Mouse (Mus musculus): Measurements from ENCODE around the gene Cadps. TPM values are rescaled to one million over a fixed set of nuclear protein-coding genes. Genes with fewer than 3 reads are reported as not detected.

The Cadps gene
- polyA plus RNA-seq (2015; fragmentation: Nextera tagmentation; extraction: Ambion mirVana), result 0.24 and 0.31 TPM in 2 replicates

- Histone ChIP-seq H3K27ac (no peak within 1 kb of the TSS), H3K9ac (no peak within 1 kb of the TSS), H3K4me2 (peak within 1 kb of the TSS; percentile 86), H3K27me3 (peaks cover 28% of the 10 kb centered on the region), H3K4me3 (peak within 1 kb of the TSS; percentile 39), H3K36me3 (no peaks in the 10 kb centered on the region), H3K9me3 (no peaks in the 10 kb centered on the region), H3K4me1 (peaks cover 11% of the 10 kb centered on the region; the same call in 1 of the 2 replicates)
- under 1% methylated on average over 70 of the region's 71 CpGs for WGBS
- peak; percentile 52 for ATAC-seq (ENCODE audit: borderline replicate concordance, extremely low read depth, low FRiP score, low TSS enrichment)
Measured at GRCm38 (mm10) chr14:12822491-12823219, at the start of gene Cadps. Gene Cadps (minus strand): TSS chr14:12823079.

- Histone ChIP-seq H3K27me3 (no peaks in the 10 kb centered on the region), H3K27ac (no peak overlapping the region), H3K9ac (no peak overlapping the region), H3K9me3 (no peaks in the 10 kb centered on the region), H3K4me2 (no peak overlapping the region), H3K4me3 (no peak overlapping the region), H3K36me3 (no peaks in the 10 kb centered on the region), H3K4me1 (no peaks in the 10 kb centered on the region)
- 73% methylated on average over 1 of the region's 1 CpGs for WGBS
- ATAC-seq (ENCODE audit: borderline replicate concordance, extremely low read depth, low FRiP score, low TSS enrichment), result no peak
Measured at GRCm38 (mm10) chr14:12869605-12870004, 46.7 kb upstream of the Cadps start.

GRCm38 (mm10) chr14:12865258-12865657 is 42.4 kb upstream of the Cadps start:
- no peak for ATAC-seq (ENCODE audit: borderline replicate concordance, extremely low read depth, low FRiP score, low TSS enrichment)
- 60% methylated on average over 2 of the region's 2 CpGs for WGBS
- H3K9me3 ChIP-seq, result no peaks in the 10 kb centered on the region

GRCm38 (mm10) chr14:12843860-12844259 is 21.0 kb upstream of the Cadps start:
- no peaks in the 10 kb centered on the region for H3K4me1 ChIP-seq
- H3K36me3 ChIP-seq, result no peaks in the 10 kb centered on the region
- no peak overlapping the region for H3K9ac ChIP-seq
- H3K27me3 ChIP-seq, result no peaks in the 10 kb centered on the region
- no peaks in the 10 kb centered on the region for H3K9me3 ChIP-seq
- no peak overlapping the region for H3K4me3 ChIP-seq
- H3K4me2 ChIP-seq, result no peak overlapping the region
- no peak overlapping the region for H3K27ac ChIP-seq
- ATAC-seq (ENCODE audit: borderline replicate concordance, extremely low read depth, low FRiP score, low TSS enrichment), result no peak

More at GRCm38 (mm10) chr14:12865258-12865657, 42.4 kb upstream of the Cadps start:
- no peak overlapping the region for H3K9ac ChIP-seq
- no peaks in the 10 kb centered on the region for H3K36me3 ChIP-seq
- H3K27me3 ChIP-seq, result no peaks in the 10 kb centered on the region
- H3K4me3 ChIP-seq, result no peak overlapping the region
- H3K4me1 ChIP-seq, result no peaks in the 10 kb centered on the region
- no peak overlapping the region for H3K27ac ChIP-seq
- no peak overlapping the region for H3K4me2 ChIP-seq

- H3K4me1 ChIP-seq, result no peaks in the 10 kb centered on the region
- ATAC-seq (ENCODE audit: borderline replicate concordance, extremely low read depth, low FRiP score, low TSS enrichment), result no peak
- H3K9ac ChIP-seq, result no peak overlapping the region
- H3K27ac ChIP-seq, result no peak overlapping the region
- no peaks in the 10 kb centered on the region for H3K36me3 ChIP-seq
- no peaks in the 10 kb centered on the region for H3K9me3 ChIP-seq
- 50% methylated on average over 1 of the region's 1 CpGs for WGBS
- H3K4me3 ChIP-seq, result no peak overlapping the region
- H3K27me3 ChIP-seq, result no peaks in the 10 kb centered on the region
- no peak overlapping the region for H3K4me2 ChIP-seq
Measured at GRCm38 (mm10) chr14:12839471-12839870, 16.6 kb upstream of the Cadps start.

GRCm38 (mm10) chr14:12838949-12839348 is 16.1 kb upstream of the Cadps start:
- H3K9ac ChIP-seq, result no peak overlapping the region
- H3K4me2 ChIP-seq, result no peak overlapping the region
- ATAC-seq (ENCODE audit: borderline replicate concordance, extremely low read depth, low FRiP score, low TSS enrichment), result no peak
- H3K36me3 ChIP-seq, result no peaks in the 10 kb centered on the region
- no peak overlapping the region for H3K27ac ChIP-seq
- H3K27me3 ChIP-seq, result no peaks in the 10 kb centered on the region
- no peak overlapping the region for H3K4me3 ChIP-seq
- no peaks in the 10 kb centered on the region for H3K9me3 ChIP-seq
- no peaks in the 10 kb centered on the region for H3K4me1 ChIP-seq

GRCm38 (mm10) chr14:12838323-12838722 is 15.4 kb upstream of the Cadps start:
- no peak for ATAC-seq (ENCODE audit: borderline replicate concordance, extremely low read depth, low FRiP score, low TSS enrichment)
- Histone ChIP-seq H3K4me1 (no peaks in the 10 kb centered on the region), H3K36me3 (no peaks in the 10 kb centered on the region), H3K9me3 (no peaks in the 10 kb centered on the region), H3K27me3 (no peaks in the 10 kb centered on the region), H3K4me3 (no peak overlapping the region), H3K9ac (no peak overlapping the region), H3K27ac (no peak overlapping the region), H3K4me2 (no peak overlapping the region)

- 36% methylated on average over 1 of the region's 1 CpGs for WGBS
- no peaks in the 10 kb centered on the region for H3K36me3 ChIP-seq
- H3K4me1 ChIP-seq, result no peaks in the 10 kb centered on the region
- no peaks in the 10 kb centered on the region for H3K27me3 ChIP-seq
- H3K4me2 ChIP-seq, result no peak overlapping the region
- H3K9ac ChIP-seq, result no peak overlapping the region
- no peak overlapping the region for H3K4me3 ChIP-seq
- H3K9me3 ChIP-seq, result no peaks in the 10 kb centered on the region
- H3K27ac ChIP-seq, result no peak overlapping the region
- no peak for ATAC-seq (ENCODE audit: borderline replicate concordance, extremely low read depth, low FRiP score, low TSS enrichment)
Measured at GRCm38 (mm10) chr14:12837902-12838301, 15.0 kb upstream of the Cadps start.

GRCm38 (mm10) chr14:12823781-12824180 is 902 bp upstream of the Cadps start:
- Histone ChIP-seq H3K27ac (no peak overlapping the region), H3K27me3 (peaks cover 28% of the 10 kb centered on the region), H3K9me3 (no peaks in the 10 kb centered on the region), H3K4me1 (peaks cover 11% of the 10 kb centered on the region; the same call in 1 of the 2 replicates), H3K36me3 (no peaks in the 10 kb centered on the region), H3K4me2 (no peak overlapping the region), H3K9ac (no peak overlapping the region), H3K4me3 (no peak overlapping the region)
- WGBS, result 12% methylated on average over 6 of the region's 6 CpGs
- no peak for ATAC-seq (ENCODE audit: borderline replicate concordance, extremely low read depth, low FRiP score, low TSS enrichment)

- H3K9me3 ChIP-seq, result no peaks in the 10 kb centered on the region
- H3K27ac ChIP-seq, result no peak overlapping the region
- H3K9ac ChIP-seq, result no peak overlapping the region
- WGBS, result under 1% methylated on average over 58 of the region's 58 CpGs
- H3K4me3 ChIP-seq, result peak overlapping the region; percentile 39
- peaks cover 11% of the 10 kb centered on the region; the same call in 1 of the 2 replicates for H3K4me1 ChIP-seq
- H3K36me3 ChIP-seq, result no peaks in the 10 kb centered on the region
- H3K4me2 ChIP-seq, result peak overlapping the region; percentile 86
- peaks cover 28% of the 10 kb centered on the region for H3K27me3 ChIP-seq
- ATAC-seq (ENCODE audit: borderline replicate concordance, extremely low read depth, low FRiP score, low TSS enrichment), result peak; percentile 59
Measured at GRCm38 (mm10) chr14:12821831-12822490, 918 bp downstream of the Cadps start.

- Histone ChIP-seq H3K4me1 (peaks cover 11% of the 10 kb centered on the region; the same call in 1 of the 2 replicates), H3K27me3 (peaks cover 28% of the 10 kb centered on the region), H3K4me3 (peak overlapping the region; percentile 39), H3K9me3 (no peaks in the 10 kb centered on the region), H3K27ac (no peak overlapping the region), H3K36me3 (no peaks in the 10 kb centered on the region), H3K4me2 (peak overlapping the region; percentile 86), H3K9ac (no peak overlapping the region)
- 1% methylated on average over 13 of the region's 13 CpGs for WGBS
- no peak for ATAC-seq (ENCODE audit: borderline replicate concordance, extremely low read depth, low FRiP score, low TSS enrichment)
Measured at GRCm38 (mm10) chr14:12821156-12821813, 1.6 kb downstream of the Cadps start.

- H3K4me1 ChIP-seq, result peaks cover 11% of the 10 kb centered on the region; the same call in 1 of the 2 replicates
- peaks cover 28% of the 10 kb centered on the region for H3K27me3 ChIP-seq
- no peak overlapping the region for H3K4me3 ChIP-seq
- 72% methylated on average over 1 of the region's 1 CpGs for WGBS
- no peak overlapping the region for H3K27ac ChIP-seq
- no peak overlapping the region for H3K4me2 ChIP-seq
- H3K9ac ChIP-seq, result no peak overlapping the region
- ATAC-seq (ENCODE audit: borderline replicate concordance, extremely low read depth, low FRiP score, low TSS enrichment), result no peak
- H3K36me3 ChIP-seq, result no peaks in the 10 kb centered on the region
- H3K9me3 ChIP-seq, result no peaks in the 10 kb centered on the region
Measured at GRCm38 (mm10) chr14:12820149-12820548, 2.7 kb downstream of the Cadps start.
